Mouse (Mus musculus): ENCODE results near the gene Taf1d.

DNA sequence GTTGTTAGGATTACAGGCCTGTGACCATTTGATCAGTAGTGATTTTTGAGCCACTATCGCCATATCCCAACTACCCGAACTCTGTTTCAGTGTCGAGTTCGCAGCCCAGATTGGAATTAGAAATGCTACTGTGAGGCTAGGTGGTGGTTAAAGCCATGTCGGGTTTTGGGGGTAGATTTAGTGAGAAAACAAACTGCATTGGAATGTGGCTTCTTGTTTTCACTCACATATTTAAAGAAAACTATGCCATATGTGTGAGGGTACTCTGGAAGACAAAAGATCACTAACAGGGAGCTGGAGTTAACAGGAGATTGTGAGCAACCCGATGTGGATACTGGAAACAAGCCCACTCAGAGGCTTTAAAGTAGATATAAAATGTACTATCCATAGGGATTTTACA lies 1.2 kb downstream of the Taf1d start:
- TF ChIP-seq POLR2A (IDR thresholded peaks at IDR 0.05; ENCODE audit: insufficient read depth, low read length) (no peak), CTCF (IDR thresholded peaks at IDR 0.05; ENCODE audit: low read depth, low read length) (no peak), EP300 (IDR thresholded peaks at IDR 0.05; ENCODE audit: insufficient read depth, low read depth, low read length) (no peak)
